In the genomic region with DNA sequence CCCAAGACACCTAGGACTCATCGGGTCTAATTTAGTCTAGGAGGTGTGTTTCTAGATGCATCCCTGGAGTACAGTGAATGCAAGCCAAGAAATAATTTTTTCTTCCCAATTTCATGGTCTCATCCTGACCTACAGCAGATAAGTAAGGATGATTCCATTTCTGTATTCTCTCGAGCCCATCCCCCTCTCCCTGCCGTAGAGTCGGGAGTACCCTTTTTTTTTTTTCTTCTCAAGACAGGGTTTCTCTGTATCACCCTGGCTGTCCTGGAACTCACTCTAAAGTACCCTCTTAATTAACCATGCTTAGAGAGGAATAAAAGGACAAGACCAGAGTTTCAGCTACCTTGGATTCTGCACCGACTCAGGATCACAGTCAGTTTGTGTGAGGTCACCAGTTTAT, we compare ENCODE assay signal across 22 mouse cellular contexts. TPM values are rescaled to one million over a fixed set of nuclear protein-coding genes. Genes with fewer than 3 reads are reported as not detected.
"Had no signal": no experiment of that assay in that cellular context is flagged by ENCODE, and none has a peak within 500 bp of the region (broad histone marks: within the 10 kb centered on the region; RNA-seq: fewer than 3 reads in every experiment).

No protein-coding gene starts in this region.

- H3K27ac ChIP-seq: liver, embryonic 13.5 days; liver, embryonic 15.5 days; lung, embryonic 15.5 days; macrophage; midbrain, embryonic 12.5 days; neural tube, embryonic 13.5 days had no signal

- H3K4me3 ChIP-seq: liver, embryonic 13.5 days; liver, embryonic 15.5 days; lung, embryonic 15.5 days; megakaryocyte, embryonic 14.5 days; midbrain, embryonic 12.5 days; midbrain, embryonic 15.5 days; neural tube, embryonic 13.5 days had no signal

- ATAC-seq: liver, postnatal 0 days; lung, postnatal 0 days; midbrain, embryonic 15.5 days had no signal

- H3K9ac ChIP-seq: liver, embryonic 13.5 days; liver, embryonic 15.5 days; liver, postnatal 0 days; lung, embryonic 15.5 days; midbrain, embryonic 12.5 days; midbrain, embryonic 15.5 days; neural tube, embryonic 13.5 days had no signal

- H3K27me3 ChIP-seq: liver, embryonic 13.5 days; liver, embryonic 15.5 days; lung, embryonic 15.5 days; megakaryocyte, embryonic 14.5 days; midbrain, embryonic 12.5 days; midbrain, embryonic 15.5 days; neural tube, embryonic 13.5 days had no signal

- H3K4me2 ChIP-seq: liver, embryonic 13.5 days; liver, embryonic 15.5 days; lung, embryonic 15.5 days; midbrain, embryonic 12.5 days; midbrain, embryonic 15.5 days; neural tube, embryonic 13.5 days had no signal

- H3K9me3 ChIP-seq: liver, embryonic 13.5 days; liver, embryonic 15.5 days; lung, embryonic 15.5 days; megakaryocyte, embryonic 14.5 days; midbrain, embryonic 12.5 days; midbrain, embryonic 15.5 days; neural tube, embryonic 13.5 days had no signal

- H3K36me3 ChIP-seq: liver, embryonic 13.5 days; liver, embryonic 15.5 days; lung, embryonic 15.5 days; midbrain, embryonic 12.5 days; midbrain, embryonic 15.5 days; neural tube, embryonic 13.5 days had no signal

- DNase-seq: liver, embryonic 13.5 days; liver, postnatal 0 days; lung, adult 2 months; lung, postnatal 14 days; lung, postnatal 36 days; right cerebral cortex, postnatal 14 days; thymus, adult 18-20 months; thymus, postnatal 14 days; thymus, postnatal 36 days had no signal

RNA-seq across cellular contexts. Expression of gene Gsta4, which starts 4.4 kb away (rescaled TPM):
- total RNA-seq: monocyte, adult 5-6 weeks had no signal
- polyA plus RNA-seq: macrophage had no signal

RNA-seq across cellular contexts. Expression of gene Gsta1, which starts 52.3 kb away (rescaled TPM):
- total RNA-seq: megakaryocyte progenitor cell, adult 5-6 weeks; midbrain, postnatal 0 days; monocyte, adult 5-6 weeks; neutrophil, adult 5-6 weeks had no signal
- polyA plus RNA-seq: liver, embryonic 13.5 days; liver, embryonic 15.5 days; liver, postnatal 0 days; macrophage; midbrain, embryonic 12.5 days; midbrain, embryonic 15.5 days; midbrain, postnatal 0 days; neural tube, embryonic 11.5 days; neural tube, embryonic 13.5 days had no signal
